Mouse (Mus musculus): ENCODE data around the gene Ebf1.

- TF ChIP-seq GATA1 (IDR thresholded peaks at IDR 0.05; ENCODE audit: borderline replicate concordance, low read length) (no peak), FLI1 (IDR thresholded peaks at IDR 0.05; ENCODE audit: low read length) (no peak)
Measured at GRCm38 (mm10) chr11:44661875-44662274, 44.8 kb downstream of the Ebf1 start.
